Mouse (Mus musculus) CD4-positive helper T cell, adult 2 months (primary cell): Measurements from ENCODE around the gene Ifit1bl2.
A peak's percentile ranks its signal among the peaks of the same experiment; 100 is the strongest.
"Not testable (repeated sequence)": the region's sequence is repeated elsewhere in the genome, so short reads cannot be mapped to it uniquely, and the experiment has no call there.

Experiments
- DNase-seq: peaks from one replicate; pipeline ENCODE4 v3.0.0-alpha.2; 2012; ENCODE audit warnings: low read depth, missing footprints, low spot score

Gene Ifit1bl2

GRCm38 (mm10) chr19:34640623-34641022, at the start of gene Ifit1bl2, which contains the start of gene Ifit1:
Ifit1bl2 (minus strand) TSS chr19:34640743.
Ifit1 (plus strand) TSS chr19:34640871.
- DNase-seq: peak; percentile 84

GRCm38 (mm10) chr19:34685530-34685929, 45.0 kb upstream of the Ifit1bl2 start:
- no peak for DNase-seq

- peak; percentile 25 for DNase-seq
Measured at GRCm38 (mm10) chr19:34684857-34685256, 44.3 kb upstream of the Ifit1bl2 start.

GRCm38 (mm10) chr19:34678428-34678827, 37.9 kb upstream of the Ifit1bl2 start:
- DNase-seq: no peak

GRCm38 (mm10) chr19:34673476-34673875, 32.9 kb upstream of the Ifit1bl2 start:
- no peak for DNase-seq

- peak; percentile 60 for DNase-seq
Measured at GRCm38 (mm10) chr19:34666127-34666526, 25.6 kb upstream of the Ifit1bl2 start.

GRCm38 (mm10) chr19:34662740-34663139, 22.2 kb upstream of the Ifit1bl2 start:
- no peak for DNase-seq

- DNase-seq: peak; percentile 72
Measured at GRCm38 (mm10) chr19:34662067-34662507, 21.5 kb upstream of the Ifit1bl2 start.

- DNase-seq: no peak
Measured at GRCm38 (mm10) chr19:34656511-34657298, 16.2 kb upstream of the Ifit1bl2 start.

GRCm38 (mm10) chr19:34655227-34655805, 14.8 kb upstream of the Ifit1bl2 start:
- no peak for DNase-seq

GRCm38 (mm10) chr19:34650997-34651396, 10.5 kb upstream of the Ifit1bl2 start:
- no peak for DNase-seq

- DNase-seq: peak; percentile 20
Measured at GRCm38 (mm10) chr19:34650276-34650675, 9.7 kb upstream of the Ifit1bl2 start.

- not testable (repeated sequence) for DNase-seq
Measured at GRCm38 (mm10) chr19:34647630-34648029, 7.1 kb upstream of the Ifit1bl2 start.

- DNase-seq: no peak
Measured at GRCm38 (mm10) chr19:34642616-34643015, 2.1 kb upstream of the Ifit1bl2 start.

- DNase-seq: peak; percentile 62
Measured at GRCm38 (mm10) chr19:34636933-34637557, 3.5 kb downstream of the Ifit1bl2 start.

GRCm38 (mm10) chr19:34633484-34633883, 7.1 kb downstream of the Ifit1bl2 start:
- no peak for DNase-seq

- no peak for DNase-seq
Measured at GRCm38 (mm10) chr19:34631487-34631886, 9.1 kb downstream of the Ifit1bl2 start.

GRCm38 (mm10) chr19:34627496-34627895, 13.0 kb downstream of the Ifit1bl2 start:
- no peak for DNase-seq

- DNase-seq: peak; percentile 23
Measured at GRCm38 (mm10) chr19:34624663-34625062, 15.9 kb downstream of the Ifit1bl2 start.

- no peak for DNase-seq
Measured at GRCm38 (mm10) chr19:34623781-34624180, 16.8 kb downstream of the Ifit1bl2 start.

- no peak for DNase-seq
Measured at GRCm38 (mm10) chr19:34620871-34621270, 19.7 kb downstream of the Ifit1bl2 start.

GRCm38 (mm10) chr19:34612243-34613001, 28.1 kb downstream of the Ifit1bl2 start:
- not testable (repeated sequence) for DNase-seq
